Mouse (Mus musculus) MEL (cell line): Measurements from ENCODE around the gene Dnah17.
A peak's percentile ranks its signal among the peaks of the same experiment; 100 is the strongest.

Experiments used
- CHD2 ChIP-seq: IDR thresholded peaks from 2 replicates; pipeline ENCODE4 v1.6.1; 2011; ENCODE audit warnings: low read length, improper control_type of control experiment
- CTCF ChIP-seq, 3 experiments: IDR thresholded peaks in 2 of 3; conservative IDR thresholded peaks in 1 of 3; 2 replicates each; pipeline ENCODE4 v1.5.1; 2011 to 2012; ENCODE audit warnings: low read length in 3 of 3, low read depth in 2 of 3, mild to moderate bottlenecking in 2 of 3, improper control_type of control experiment in 1 of 3, inconsistent platforms in 1 of 3, mixed read lengths in 1 of 3, moderate library complexity in 1 of 3; ENCODE audit not compliant: control insufficient read depth in 1 of 3, insufficient read depth in 1 of 3, poor library complexity in 1 of 3, severe bottlenecking in 1 of 3
- ETS1 ChIP-seq: IDR thresholded peaks from 2 replicates; pipeline ENCODE4 v1.6.1; 2012; ENCODE audit warnings: low read depth, mild to moderate bottlenecking, inconsistent platforms, low read length, improper control_type of control experiment, moderate library complexity
- GABPA ChIP-seq: IDR thresholded peaks from 2 replicates; pipeline ENCODE4 v1.6.1; 2012; ENCODE audit warnings: low read depth, mild to moderate bottlenecking, inconsistent platforms, low read length, improper control_type of control experiment, moderate library complexity
- HCFC1 ChIP-seq: IDR thresholded peaks from 2 replicates; pipeline ENCODE4 v1.6.1; 2012; ENCODE audit warnings: low read depth, mild to moderate bottlenecking, inconsistent platforms, low read length, improper control_type of control experiment, moderate library complexity
- MAZ ChIP-seq: IDR thresholded peaks from 2 replicates; pipeline ENCODE4 v1.6.1; 2012; ENCODE audit warnings: low read depth, mild to moderate bottlenecking, inconsistent platforms, low read length, improper control_type of control experiment
- POLR2A ChIP-seq, 2 experiments: IDR thresholded peaks; 2 replicates each; pipeline ENCODE4 v1.6.1; 2011 to 2012; ENCODE audit warnings: low read length in 2 of 2, mild to moderate bottlenecking in 2 of 2, control low read depth in 1 of 2, improper control_type of control experiment in 1 of 2, low read depth in 1 of 2, moderate library complexity in 1 of 2; ENCODE audit not compliant: control insufficient read depth in 1 of 2, insufficient read depth in 1 of 2, poor library complexity in 1 of 2
- USF1 ChIP-seq: IDR thresholded peaks from 2 replicates; pipeline ENCODE4 v1.6.1; 2014; ENCODE audit warnings: low read depth, mild to moderate bottlenecking, inconsistent platforms, low read length, improper control_type of control experiment, moderate library complexity
- ZMIZ1 ChIP-seq: IDR thresholded peaks from 2 replicates; pipeline ENCODE4 v1.6.1; 2012; ENCODE audit warnings: low read depth, mild to moderate bottlenecking, inconsistent platforms, low read length, improper control_type of control experiment, moderate library complexity
- ZNF384 ChIP-seq: IDR thresholded peaks from 2 replicates; pipeline ENCODE4 v1.6.1; 2012; ENCODE audit warnings: low read depth, mild to moderate bottlenecking, inconsistent platforms, low read length, improper control_type of control experiment

GRCm38 (mm10) chr11:117987968-117988367 is 142.5 kb downstream of the Dnah17 start:
- TF ChIP-seq POLR2A (IDR thresholded peaks at IDR 0.05; ENCODE audit: control insufficient read depth in 1 of 2, insufficient read depth in 1 of 2, low read depth in 1 of 2, low read length in 2 of 2, poor library complexity in 1 of 2) (peak in 1 of 2 experiments; percentile 60; a peak in 2 of 4 replicates), MAZ (no peak), HCFC1 (no peak), ZMIZ1 (no peak; the same call in 1 of the 2 replicates), CTCF (IDR thresholded peaks at IDR 0.05 in 2 of 3, conservative IDR thresholded peaks at IDR 0.05 in 1 of 3; ENCODE audit: control insufficient read depth in 1 of 3, insufficient read depth in 1 of 3, low read depth in 2 of 3, low read length in 3 of 3, poor library complexity in 1 of 3, severe bottlenecking in 1 of 3) (no peak), ZNF384 (no peak), USF1 (peak; percentile 97), CHD2 (no peak), GABPA (no peak), ETS1 (peak; percentile 84)
